Mouse (Mus musculus): ENCODE results near the gene Taf6. TPM values are rescaled to one million over a fixed set of nuclear protein-coding genes. Genes with fewer than 3 reads are reported as not detected.

Gene Taf6
- polyA plus RNA-seq (2012; rRNA removed): 88.3 and 101 TPM in 2 replicates

GRCm38 (mm10) chr5:138186950-138187638 is at the start of gene Taf6, which contains the start of gene Cnpy4:
TSS of gene Taf6 (minus strand) at chr5:138187451.
TSS of gene Cnpy4 (plus strand) at chr5:138187485.

DNA sequence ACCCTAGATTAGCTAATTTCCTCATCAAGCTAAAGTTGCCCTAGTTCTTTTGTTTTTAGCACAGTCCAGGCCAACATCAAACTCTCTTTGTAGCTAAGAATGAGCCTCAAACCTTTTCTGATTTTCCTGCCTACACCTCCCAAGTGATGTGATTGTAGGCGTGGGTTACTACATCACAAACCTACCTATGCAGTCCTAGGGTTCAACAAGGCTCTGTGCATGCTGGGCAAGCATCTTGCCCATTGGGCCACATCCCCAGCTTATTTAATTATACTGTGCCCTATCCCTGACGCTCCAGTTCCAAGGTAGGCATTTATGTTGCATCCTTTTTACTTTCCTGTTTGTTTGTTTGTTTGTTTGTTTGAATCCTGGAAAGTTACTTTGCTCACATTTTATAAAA is 38.4 kb upstream of the Taf6 start, which contains the start of gene Nxpe5:
Nxpe5 (plus strand) TSS at position 199 of the 400 bp plus-strand sequence.

DNA sequence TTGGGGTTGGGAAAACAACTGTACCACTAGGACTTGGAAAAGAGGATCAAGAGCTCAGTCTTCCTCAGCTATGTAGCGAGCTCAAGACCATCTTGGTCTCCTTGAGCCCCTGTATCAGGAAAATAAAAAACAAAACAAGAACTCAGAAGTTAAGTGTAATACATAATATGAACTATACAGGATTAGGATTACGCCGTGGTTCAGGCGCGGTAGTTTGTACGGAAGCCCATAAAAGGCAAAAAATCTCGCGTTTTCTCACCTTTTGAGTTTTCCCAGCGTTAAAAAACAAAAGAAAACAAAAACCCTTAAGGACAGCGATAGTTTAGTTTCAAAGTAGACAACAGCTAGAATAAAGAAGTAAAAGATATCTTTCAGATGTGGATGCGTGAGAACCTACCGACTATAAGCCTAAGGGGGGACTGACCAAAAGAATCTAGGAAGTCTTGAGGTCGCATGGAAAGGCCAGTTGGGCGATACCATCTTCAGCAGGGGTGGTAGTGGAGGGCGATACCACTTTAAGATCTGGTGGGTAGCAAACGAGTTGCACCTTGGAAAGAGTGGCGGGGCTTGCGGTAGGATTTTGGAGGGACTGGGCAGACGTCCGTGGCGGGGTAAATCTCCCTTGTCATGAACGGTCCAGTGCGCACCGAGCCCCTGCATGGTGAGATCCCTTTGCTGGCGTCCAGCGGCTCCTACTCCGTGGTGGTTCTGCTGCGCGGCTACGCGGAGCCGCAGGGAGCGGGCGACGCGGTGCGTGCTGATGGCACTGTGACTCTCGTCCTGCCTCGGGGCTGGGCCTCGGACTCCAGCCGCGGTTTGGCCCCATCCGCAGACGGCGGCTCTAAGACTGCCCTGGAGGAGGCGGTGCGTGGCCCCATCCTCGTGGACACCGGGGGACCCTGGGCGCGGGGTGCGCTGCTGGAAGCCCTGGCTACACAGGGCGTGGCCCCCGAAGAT is 6.8 kb upstream of the Taf6 start, which contains the start of gene Mblac1:
Mblac1 (plus strand) TSS at position 544 of the 957 bp plus-strand sequence.

DNA sequence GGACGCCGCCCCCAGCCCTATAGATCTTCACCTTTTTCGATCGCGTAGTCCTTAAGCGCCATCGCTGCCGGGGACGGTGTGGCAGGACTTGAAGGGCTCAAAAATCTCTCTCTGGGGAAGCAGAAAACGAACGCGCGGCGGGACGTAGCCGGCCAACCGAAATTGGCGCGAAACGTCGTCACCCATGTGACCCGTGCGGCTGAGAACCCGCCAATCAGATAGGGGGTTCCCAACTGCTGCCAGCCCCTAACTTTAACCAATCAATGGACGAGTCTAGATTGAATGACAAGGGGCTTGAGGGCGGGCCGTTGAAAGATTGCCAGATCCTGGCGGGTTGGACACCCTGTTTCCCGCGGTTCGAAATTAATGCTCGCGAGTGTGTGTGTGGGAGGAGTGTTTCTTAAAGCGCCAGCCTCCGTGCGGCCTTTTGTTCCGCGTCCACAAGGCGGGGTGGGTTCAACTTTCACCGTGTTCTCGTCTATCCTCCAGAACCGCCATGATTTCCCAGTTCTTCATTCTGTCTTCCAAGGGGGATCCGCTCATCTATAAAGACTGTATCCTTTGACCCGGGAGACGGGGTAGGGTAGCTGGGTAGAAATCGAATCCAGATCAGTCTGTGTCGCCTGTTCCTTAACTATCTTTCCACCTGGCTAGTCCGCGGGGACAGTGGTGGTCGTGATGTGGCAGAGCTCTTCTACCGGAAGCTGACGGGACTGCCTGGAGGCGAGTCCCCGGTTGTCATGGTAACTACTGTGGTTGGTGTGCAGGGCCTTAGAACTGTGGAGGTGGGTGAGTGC is 15.4 kb downstream of the Taf6 start, which contains the start of the genes Ap4m1 and Mcm7:
Ap4m1 (plus strand) TSS at position 308 of the 797 bp plus-strand sequence.
Mcm7 (minus strand) TSS at position 728 of the 797 bp plus-strand sequence.

GRCm38 (mm10) chr5:138160842-138161665 is 26.2 kb downstream of the Taf6 start, which contains the start of gene Cops6:
TSS of gene Cops6 (plus strand) at chr5:138161071.

DNA sequence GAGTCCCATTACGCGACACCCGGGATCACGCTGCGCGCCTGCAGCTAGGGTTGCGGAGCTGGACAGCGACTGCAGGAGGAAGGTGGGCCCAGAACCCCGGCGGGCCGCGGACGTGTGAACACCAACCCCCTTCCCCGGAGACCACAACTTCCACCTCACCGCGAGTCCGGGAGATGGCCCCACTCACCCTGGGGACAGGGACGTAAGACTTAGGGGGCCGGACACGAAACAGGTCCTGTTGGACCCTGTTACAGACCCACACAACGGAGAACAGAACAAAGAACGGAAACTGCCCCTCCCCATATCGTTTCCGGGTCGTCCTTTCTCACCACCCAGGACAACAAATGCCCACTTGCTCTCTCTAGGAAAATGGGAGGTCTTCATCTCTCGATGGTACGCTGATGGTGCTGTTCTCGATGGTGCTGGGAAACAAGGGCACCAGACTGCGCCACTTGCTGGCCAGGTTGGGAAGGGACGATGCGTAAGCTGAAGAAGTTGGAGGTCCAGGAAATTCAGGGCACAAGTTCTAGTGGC is 31.7 kb downstream of the Taf6 start, which contains the start of gene Zfp113:
Zfp113 (minus strand) TSS at position 302 of the 534 bp plus-strand sequence.

Other genes starting within 250 kb of the Taf6 start
- 0.38 and 0.71 TPM in 2 replicates for gene Gjc3, start 224.4 kb downstream of the Taf6 start, polyA plus RNA-seq (2012; rRNA removed)
- gene Azgp1, start 205.9 kb downstream of the Taf6 start, polyA plus RNA-seq (2012; rRNA removed): not detected in 2 replicates
- gene Smok3a, start 166.2 kb downstream of the Taf6 start, polyA plus RNA-seq (2012; rRNA removed): not detected in 2 replicates
- gene Smok3b, start 166.0 kb downstream of the Taf6 start, polyA plus RNA-seq (2012; rRNA removed): not detected in 2 replicates
- gene Smok3c, start 134.3 kb downstream of the Taf6 start, polyA plus RNA-seq (2012; rRNA removed): not detected in 2 replicates
- gene Zkscan1, start 102.4 kb downstream of the Taf6 start, polyA plus RNA-seq (2012; rRNA removed): 16.6 and 18.9 TPM in 2 replicates
- 66.8 and 74.4 TPM in 2 replicates for gene Zscan21, start 70.5 kb downstream of the Taf6 start, polyA plus RNA-seq (2012; rRNA removed)
- gene Zfp113, start 31.7 kb downstream of the Taf6 start, polyA plus RNA-seq (2012; rRNA removed): 10.6 and 11.5 TPM in 2 replicates
- gene Cops6, start 26.4 kb downstream of the Taf6 start, polyA plus RNA-seq (2012; rRNA removed): 134 and 138 TPM in 2 replicates
- gene Ap4m1, start 15.4 kb downstream of the Taf6 start, polyA plus RNA-seq (2012; rRNA removed): 67.2 TPM in 2 replicates
- gene Mcm7, start 15.0 kb downstream of the Taf6 start, polyA plus RNA-seq (2012; rRNA removed): 156 and 192 TPM in 2 replicates
- gene Cnpy4, start within 50 bp of the Taf6 start, polyA plus RNA-seq (2012; rRNA removed): 32.2 and 35.5 TPM in 2 replicates
- 8.7 and 9.9 TPM in 2 replicates for gene Mblac1, start 6.9 kb upstream of the Taf6 start, polyA plus RNA-seq (2012; rRNA removed)
- gene Nxpe5, start 38.4 kb upstream of the Taf6 start, polyA plus RNA-seq (2012; rRNA removed): 0.04 and 0.05 TPM in 2 replicates
- 136 and 141 TPM in 2 replicates for gene Lamtor4, start 68.0 kb upstream of the Taf6 start, polyA plus RNA-seq (2012; rRNA removed)
- 137 and 147 TPM in 2 replicates for gene BC037034, start 76.6 kb upstream of the Taf6 start, polyA plus RNA-seq (2012; rRNA removed)
- 0.70 and 0.85 TPM in 2 replicates for gene Gal3st4, start 85.4 kb upstream of the Taf6 start, polyA plus RNA-seq (2012; rRNA removed)
- 0.50 and 0.59 TPM in 2 replicates for gene Gm43720, start 92.5 kb upstream of the Taf6 start, polyA plus RNA-seq (2012; rRNA removed)
- gene Gpc2, start 92.6 kb upstream of the Taf6 start, polyA plus RNA-seq (2012; rRNA removed): 623 and 676 TPM in 2 replicates
- gene Stag3, start 92.8 kb upstream of the Taf6 start, polyA plus RNA-seq (2012; rRNA removed): 19.5 and 20.7 TPM in 2 replicates
- gene Pvrig, start 154.5 kb upstream of the Taf6 start, polyA plus RNA-seq (2012; rRNA removed): 0.09 and 0.14 TPM in 2 replicates

All from central nervous system, embryonic 14 days (tissue).